Mouse (Mus musculus) layer of hippocampus, adult 2 months (tissue): ENCODE data around the gene Wfdc8. TPM values are rescaled to one million over a fixed set of nuclear protein-coding genes. Genes with fewer than 3 reads are reported as not detected.

Source experiments
- DNase-seq, 2 experiments: peaks; one replicate each; pipeline ENCODE4 v3.0.0; 2022; ENCODE audit warnings: low spot score in 2 of 2
- H3K27ac ChIP-seq: fragments of 200-600 bp; 2 replicates; pipeline ENCODE4 v1.8.1; 2022
- H3K4me3 ChIP-seq: fragments of 200-600 bp; 2 replicates; pipeline ENCODE4 v1.8.1; 2022; ENCODE audit warnings: mild to moderate bottlenecking
- CTCF ChIP-seq: fragments of 200-600 bp; conservative IDR thresholded peaks from 2 replicates; pipeline ENCODE4 v1.8.1; 2022; ENCODE audit warnings: antibody characterized with exemption, mild to moderate bottlenecking, moderate library complexity
- total RNA-seq, 2 experiments: library from RNA; stranded (reverse); gene quantifications; 2 replicates each; pipeline ENCODE4 v1.2.3; 2021

Gene Wfdc8
- total RNA-seq, 2 experiments from 2014 or later = not detected

GRCm38 (mm10) chr2:164551502-164551901 lies 61.9 kb downstream of the Wfdc8 start:
- TF ChIP-seq CTCF = no peak
- no peak for DNase-seq

GRCm38 (mm10) chr2:164550895-164551269 lies 62.5 kb downstream of the Wfdc8 start:
- no peak for DNase-seq
- TF ChIP-seq CTCF = no peak
- peak overlapping the region; percentile 78 for H3K27ac ChIP-seq
- no peak overlapping the region for H3K4me3 ChIP-seq

More at GRCm38 (mm10) chr2:164551502-164551901, 61.9 kb downstream of the Wfdc8 start:
- H3K27ac ChIP-seq = no peak overlapping the region
- no peak overlapping the region for H3K4me3 ChIP-seq

GRCm38 (mm10) chr2:164549963-164550894 lies 63.2 kb downstream of the Wfdc8 start:
- no peak for TF ChIP-seq CTCF
- DNase-seq = no peak
- Histone ChIP-seq H3K27ac (peak overlapping the region; percentile 78), H3K4me3 (no peak overlapping the region; the same call in 1 of the 2 replicates)

GRCm38 (mm10) chr2:164549338-164549737 lies 64.1 kb downstream of the Wfdc8 start:
- no peak for DNase-seq
- Histone ChIP-seq H3K4me3 (no peak overlapping the region), H3K27ac (no peak overlapping the region)
- no peak for TF ChIP-seq CTCF

Other genes with a start within 250 kb of the Wfdc8 start
- 1 to 10 TPM in 1 of 2 experiments, not detected in 1; 1.8 TPM for gene Slpi, start 224.5 kb downstream of the Wfdc8 start, total RNA-seq
- under 1 TPM; 0.07 to 0.46 TPM for gene Rbpjl, start 210.5 kb downstream of the Wfdc8 start, total RNA-seq
- gene Matn4, start 208.5 kb downstream of the Wfdc8 start, total RNA-seq = 10 to 100 TPM; 10.3 to 11.2 TPM
- gene Sdc4, start 169.7 kb downstream of the Wfdc8 start, total RNA-seq = 100 to 1,000 TPM; 122 to 137 TPM
- 10 to 100 TPM; 40.8 to 41.0 TPM for gene Sys1, start 156.7 kb downstream of the Wfdc8 start, total RNA-seq
- gene Gm20458, start 152.7 kb downstream of the Wfdc8 start, total RNA-seq = 1 to 10 TPM; 6.2 to 6.9 TPM
- not detected for gene Trp53tg5, start 139.9 kb downstream of the Wfdc8 start, total RNA-seq
- 100 to 1,000 TPM; 111 to 112 TPM for gene Dbndd2, start 127.5 kb downstream of the Wfdc8 start, total RNA-seq
- 10 to 100 TPM; 79.3 to 84.1 TPM for gene Pigt, start 116.1 kb downstream of the Wfdc8 start, total RNA-seq
- gene Wfdc2, start 51.2 kb downstream of the Wfdc8 start, total RNA-seq = not detected
- not detected for gene Spint3, start 40.2 kb downstream of the Wfdc8 start, total RNA-seq
- gene Wfdc6a, start 28.2 kb downstream of the Wfdc8 start, total RNA-seq = not detected
- gene Eppin, start 20.0 kb downstream of the Wfdc8 start, total RNA-seq = not detected
- not detected for gene Wfdc6b, start 104 bp downstream of the Wfdc8 start, total RNA-seq
- gene Wfdc16, start 25.2 kb upstream of the Wfdc8 start, total RNA-seq = not detected
- not detected for gene Wfdc10, start 42.4 kb upstream of the Wfdc8 start, total RNA-seq
- not detected for gene Wfdc9, start 43.0 kb upstream of the Wfdc8 start, total RNA-seq
- not detected for gene Wfdc11, start 60.5 kb upstream of the Wfdc8 start, total RNA-seq
- not detected for gene Wfdc13, start 71.5 kb upstream of the Wfdc8 start, total RNA-seq
- not detected for gene Spint4, start 84.9 kb upstream of the Wfdc8 start, total RNA-seq
- gene Spint5, start 101.7 kb upstream of the Wfdc8 start, total RNA-seq = not detected
- 1 to 10 TPM in 1 of 2 experiments, under 1 TPM in 1; 0.64 to 1.3 TPM for gene Wfdc3, start 132.3 kb upstream of the Wfdc8 start, total RNA-seq
- gene Dnttip1, start 132.4 kb upstream of the Wfdc8 start, total RNA-seq = 10 to 100 TPM; 40.4 to 41.2 TPM
- gene Ube2c, start 156.3 kb upstream of the Wfdc8 start, total RNA-seq = 1 to 10 TPM in 1 of 2 experiments, under 1 TPM in 1; 0.76 to 1.6 TPM
- gene Tnnc2, start 166.3 kb upstream of the Wfdc8 start, total RNA-seq = not detected
- 10 to 100 TPM; 39.8 TPM for gene Snx21, start 172.2 kb upstream of the Wfdc8 start, total RNA-seq
- 10 to 100 TPM; 25.8 to 32.2 TPM for gene Acot8, start 191.3 kb upstream of the Wfdc8 start, total RNA-seq
- gene Zswim3, start 191.5 kb upstream of the Wfdc8 start, total RNA-seq = 1 to 10 TPM; 7.2 to 8.9 TPM
- gene Zswim1, start 209.1 kb upstream of the Wfdc8 start, total RNA-seq = 10 to 100 TPM; 23.6 to 25.2 TPM
- gene Spata25, start 214.9 kb upstream of the Wfdc8 start, total RNA-seq = under 1 TPM; 0.47 to 0.79 TPM
- 100 to 1,000 TPM; 103 to 108 TPM for gene Ctsa, start 219.2 kb upstream of the Wfdc8 start, total RNA-seq
- 1 to 10 TPM; 2.8 to 3.6 TPM for gene Neurl2, start 219.8 kb upstream of the Wfdc8 start, total RNA-seq
- gene Pltp, start 244.1 kb upstream of the Wfdc8 start, total RNA-seq = 10 to 100 TPM; 67.4 to 86.9 TPM